ENCODE assay signal across 16 mouse cellular contexts in the genomic region with DNA sequence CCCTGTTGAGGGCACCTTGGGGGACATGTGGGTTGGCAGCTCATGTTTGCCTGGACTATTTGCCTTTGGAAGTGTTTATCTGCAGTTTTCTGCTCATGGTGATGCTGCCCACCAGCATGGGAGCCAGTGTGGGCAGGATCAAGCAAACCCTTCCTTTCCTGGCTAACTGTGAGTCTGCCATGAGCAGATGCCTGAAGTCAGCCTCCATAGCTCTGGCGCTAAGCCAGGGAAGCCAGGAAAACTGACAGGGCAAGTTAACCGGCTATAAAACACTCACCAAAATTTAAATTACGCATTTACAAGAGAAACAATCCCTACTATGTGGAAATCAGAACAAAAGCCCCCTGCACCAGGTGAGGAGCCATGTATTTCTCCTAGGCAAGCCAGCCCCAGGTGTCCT. TPM values are rescaled to one million over a fixed set of nuclear protein-coding genes. Genes with fewer than 3 reads are reported as not detected.
DNase-seq lines count a peak whose midpoint lies in the region; ATAC-seq and TF ChIP-seq lines count a peak whose summit lies in the region.
"Had no signal": no experiment of that assay in that cellular context is flagged by ENCODE, and none has a peak within 500 bp of the region (broad histone marks: within the 10 kb centered on the region; RNA-seq: fewer than 3 reads in every experiment).

No protein-coding gene starts in this region.

- H3K4me3 ChIP-seq in forebrain, embryonic 14.5 days (ENCODE audit: low read depth, low read length), result no peak overlapping the region
- H3K4me3 ChIP-seq in forebrain, embryonic 15.5 days, result no peak overlapping the region
- H3K4me3 ChIP-seq in layer of hippocampus, adult 2 months, result no peak overlapping the region
- H3K4me3 ChIP-seq in intestine, embryonic 16.5 days (ENCODE audit: low read length), result no peak overlapping the region
- H3K4me3 ChIP-seq: erythroblast, embryonic 14.5 days; neural tube, embryonic 12.5 days had no signal

- no peak overlapping the region for H3K4me2 ChIP-seq in forebrain, embryonic 14.5 days (ENCODE audit: low read length)
- no peak overlapping the region for H3K4me2 ChIP-seq in forebrain, embryonic 15.5 days (replicated peaks)
- no peak overlapping the region for H3K4me2 ChIP-seq in intestine, embryonic 16.5 days (ENCODE audit: low read depth, low read length)
- H3K4me2 ChIP-seq: neural tube, embryonic 12.5 days had no signal

- H3K9ac ChIP-seq in forebrain, embryonic 14.5 days (ENCODE audit: low read length), result 0 out of 2 replicates have a peak overlapping the region, but pooled peaks have one; percentile 8
- H3K9ac ChIP-seq in forebrain, embryonic 15.5 days (replicated peaks), result no peak overlapping the region
- no peak overlapping the region for H3K9ac ChIP-seq in intestine, embryonic 16.5 days (ENCODE audit: low read depth, low read length)
- H3K9ac ChIP-seq: liver, embryonic 14.5 days; neural tube, embryonic 12.5 days had no signal

- no peaks in the 10 kb centered on the region for H3K9me3 ChIP-seq in forebrain, embryonic 14.5 days (replicated peaks; ENCODE audit: control insufficient read depth, low read length)
- no peaks in the 10 kb centered on the region for H3K9me3 ChIP-seq in forebrain, embryonic 15.5 days
- no peaks in the 10 kb centered on the region for H3K9me3 ChIP-seq in intestine, embryonic 16.5 days (ENCODE audit: control insufficient read depth, low read length)
- H3K9me3 ChIP-seq: neural tube, embryonic 12.5 days had no signal

- ATAC-seq in forebrain, embryonic 14.5 days, result no peak
- no peak for ATAC-seq in forebrain, embryonic 15.5 days (replicated peaks)
- no peak for ATAC-seq in intestine, embryonic 16.5 days
- ATAC-seq: midbrain, embryonic 16.5 days had no signal

- 0 out of 2 replicates have a peak, but pooled peaks cover 3% of the 10 kb centered on the region for H3K4me1 ChIP-seq in forebrain, embryonic 14.5 days (ENCODE audit: control insufficient read depth, insufficient read depth, low read length)
- H3K4me1 ChIP-seq in forebrain, embryonic 15.5 days, result peaks cover 6% of the 10 kb centered on the region
- peaks cover 3% of the 10 kb centered on the region; the same call in 1 of the 2 replicates for H3K4me1 ChIP-seq in intestine, embryonic 16.5 days (ENCODE audit: control insufficient read depth, insufficient read depth, low read length)
- H3K4me1 ChIP-seq: neural tube, embryonic 12.5 days had no signal

- peaks cover 8% of the 10 kb centered on the region; the same call in 1 of the 2 replicates for H3K36me3 ChIP-seq in forebrain, embryonic 14.5 days (ENCODE audit: control insufficient read depth, insufficient read depth, low read length)
- peaks cover 14% of the 10 kb centered on the region for H3K36me3 ChIP-seq in forebrain, embryonic 15.5 days
- H3K36me3 ChIP-seq in intestine, embryonic 16.5 days (ENCODE audit: control insufficient read depth, insufficient read depth, low read length), result no peaks in the 10 kb centered on the region

- peak; percentile 33 for DNase-seq in forebrain, embryonic 14.5 days (ENCODE audit: low spot score)
- DNase-seq in layer of hippocampus, adult 2 months (ENCODE audit: low spot score in 2 of 2), result no peak
- DNase-seq in layer of hippocampus, postnatal 14 days (ENCODE audit: low spot score in 2 of 2), result no peak
- DNase-seq in NIH3T3 (ENCODE audit: low read depth), result peak; percentile 52
- no peak for DNase-seq in gastrocnemius, postnatal 36 days
- DNase-seq in ovary, postnatal 14 days (ENCODE audit: low spot score), result no peak
- DNase-seq: adrenal gland, adult 8-10 months; B cell, adult 2 months; kidney, postnatal 25 days; layer of hippocampus, postnatal 36 days had no signal

- TF ChIP-seq CTCF in layer of hippocampus, adult 2 months (conservative IDR thresholded peaks at IDR 0.05), result no peak

- 70% methylated on average over 3 of the region's 3 CpGs for WGBS in forebrain, embryonic 14.5 days
- 48% methylated on average over 3 of the region's 3 CpGs for WGBS in forebrain, embryonic 15.5 days
- WGBS in intestine, embryonic 16.5 days, result 51% methylated on average over 3 of the region's 3 CpGs

- intact Hi-C loops in gastrocnemius, postnatal 36 days (cut with DNase I), result no loop called here

- no peaks in the 10 kb centered on the region for H3K27me3 ChIP-seq in forebrain, embryonic 14.5 days (replicated peaks; ENCODE audit: control insufficient read depth, insufficient read depth, low read length)
- no peaks in the 10 kb centered on the region for H3K27me3 ChIP-seq in forebrain, embryonic 15.5 days
- H3K27me3 ChIP-seq in intestine, embryonic 16.5 days (replicated peaks; ENCODE audit: control insufficient read depth, insufficient read depth, low read length), result no peaks in the 10 kb centered on the region
- H3K27me3 ChIP-seq: neural tube, embryonic 12.5 days had no signal

- H3K27ac ChIP-seq in forebrain, embryonic 14.5 days (ENCODE audit: low read depth, low read length), result no peak overlapping the region
- no peak overlapping the region for H3K27ac ChIP-seq in forebrain, embryonic 15.5 days (replicated peaks)
- H3K27ac ChIP-seq in layer of hippocampus, adult 2 months, result peak overlapping the region; percentile 24
- 0 out of 2 replicates have a peak overlapping the region, but pooled peaks have one; percentile 3 for H3K27ac ChIP-seq in intestine, embryonic 16.5 days (ENCODE audit: low read length)
- H3K27ac ChIP-seq: liver, embryonic 14.5 days; neural tube, embryonic 12.5 days had no signal

RNA-seq across cellular contexts. Expression of gene Faap20, which starts 25.2 kb away (rescaled TPM):
- 81.2 and 87.4 TPM in 2 replicates for polyA plus RNA-seq in forebrain, embryonic 14.5 days (2014; fragmentation: Nextera tagmentation; extraction: Ambion mirVana)
- 88.2 and 89.3 TPM in 2 replicates for polyA plus RNA-seq in forebrain, embryonic 15.5 days (2015; fragmentation: Nextera tagmentation; extraction: Ambion mirVana)
- 10 to 100 TPM; 29.2 to 34.3 TPM for total RNA-seq in layer of hippocampus, adult 2 months (2021)
- total RNA-seq in layer of hippocampus, postnatal 14 days (2021), result 10 to 100 TPM; 24.2 to 24.5 TPM
- polyA plus RNA-seq in intestine, embryonic 16.5 days (2015; fragmentation: Nextera tagmentation; extraction: Ambion mirVana), result 60.3 and 70.4 TPM in 2 replicates
- 1 to 10 TPM; 3.1 to 4.7 TPM for total RNA-seq in gastrocnemius, postnatal 36 days (2021)

RNA-seq across cellular contexts. Expression of gene Ski, which starts 52.5 kb away (rescaled TPM):
- 16.2 and 17.1 TPM in 2 replicates for polyA plus RNA-seq in forebrain, embryonic 14.5 days (2014; fragmentation: Nextera tagmentation; extraction: Ambion mirVana)
- polyA plus RNA-seq in forebrain, embryonic 15.5 days (2015; fragmentation: Nextera tagmentation; extraction: Ambion mirVana), result 14.3 TPM in 2 replicates
- total RNA-seq in layer of hippocampus, adult 2 months (2021), result 100 to 1,000 TPM; 128 to 136 TPM
- total RNA-seq in layer of hippocampus, postnatal 14 days (2021), result 100 to 1,000 TPM; 115 to 117 TPM
- 11.4 and 11.7 TPM in 2 replicates for polyA plus RNA-seq in intestine, embryonic 16.5 days (2015; fragmentation: Nextera tagmentation; extraction: Ambion mirVana)
- total RNA-seq in gastrocnemius, postnatal 36 days (2021), result 10 to 100 TPM; 28.7 to 30.2 TPM

Comparison
In these comparisons a context has a peak if more than half of its experiments do, and no peak if none do; other contexts are left out.
1. DNase-seq: peak in forebrain, embryonic 14.5 days (single experiment) and NIH3T3 (single experiment); none in layer of hippocampus, adult 2 months (0 of 2), layer of hippocampus, postnatal 14 days (0 of 2), gastrocnemius, postnatal 36 days (0 of 2) and ovary, postnatal 14 days (single experiment).
2. H3K27ac ChIP-seq: peak in layer of hippocampus, adult 2 months (single experiment) and intestine, embryonic 16.5 days (single experiment); none in forebrain, embryonic 14.5 days (single experiment) and forebrain, embryonic 15.5 days (single experiment).
3. RNA of gene Faap20, which starts 25.2 kb away (total RNA-seq): 29.2 to 34.3 TPM in layer of hippocampus, adult 2 months and 24.2 to 24.5 TPM in layer of hippocampus, postnatal 14 days; 3.1 to 4.7 TPM in gastrocnemius, postnatal 36 days; every median in the first group is over 4 times any median in the second.